Mouse (Mus musculus) heart, embryonic 13.5 days (tissue): ENCODE data around the gene Dagla. TPM values are rescaled to one million over a fixed set of nuclear protein-coding genes. Genes with fewer than 3 reads are reported as not detected.

Experiments
- ATAC-seq: fragments of 200-750 bp; cut with Nextera tagmentation; 2 replicates; pipeline ENCODE4 v1.8.0; 2017; ENCODE audit warnings: moderate TSS enrichment; ENCODE audit not compliant: insufficient number of reproducible peaks, low FRiP score, low TSS enrichment; ENCODE audit errors: extremely low read depth
- H3K27ac ChIP-seq: fragments of 300-500 bp; sonication (generic); replicated peaks from 2 replicates; pipeline ENCODE4 v1.5.1; 2015; ENCODE audit warnings: moderate library complexity, mild to moderate bottlenecking, inconsistent platforms
- H3K27me3 ChIP-seq: fragments of 300-500 bp; sonication (generic); replicated peaks from 2 replicates; pipeline ENCODE4 v1.6.1; 2015; ENCODE audit warnings: mild to moderate bottlenecking, inconsistent platforms
- H3K36me3 ChIP-seq: fragments of 300-500 bp; sonication (generic); 2 replicates; pipeline ENCODE4 v1.6.1; 2015; ENCODE audit warnings: mild to moderate bottlenecking, inconsistent platforms
- H3K4me1 ChIP-seq: fragments of 300-500 bp; sonication (generic); 2 replicates; pipeline ENCODE4 v1.6.1; 2015; ENCODE audit warnings: inconsistent platforms
- H3K4me2 ChIP-seq: fragments of 300-500 bp; sonication (generic); 2 replicates; pipeline ENCODE4 v1.6.1; 2015; ENCODE audit warnings: inconsistent platforms, mild to moderate bottlenecking, moderate library complexity
- H3K4me3 ChIP-seq: fragments of 300-500 bp; sonication (generic); 2 replicates; pipeline ENCODE4 v1.5.1; 2015; ENCODE audit warnings: moderate library complexity, mild to moderate bottlenecking, inconsistent platforms
- H3K9ac ChIP-seq: fragments of 300-500 bp; sonication (generic); 2 replicates; pipeline ENCODE4 v1.6.1; 2015; ENCODE audit warnings: inconsistent platforms, mild to moderate bottlenecking, moderate library complexity
- H3K9me3 ChIP-seq: fragments of 300-500 bp; sonication (generic); 2 replicates; pipeline ENCODE4 v1.6.1; 2016; ENCODE audit warnings: inconsistent platforms
- whole genome bisulfite sequencing: fragments of 180-500 bp; shearing (Covaris S2); methylation state at CpG from one replicate; pipeline ENCODE4 v1.1.7; 2015; ENCODE audit warnings: mixed read lengths; 5-methylcytosine and 5-hydroxymethylcytosine counted together
- polyA plus RNA-seq: library from polyadenylated mRNA; unstranded; fragments of >200 nt; fragmentation: Nextera tagmentation; extraction: Ambion mirVana; gene quantifications from 2 replicates; pipeline ENCODE4 v1.2.1, GENCODE M21; 2015

Dagla gene
- polyA plus RNA-seq, 1 experiment from 2014 or later: 0.96 TPM

DNA sequence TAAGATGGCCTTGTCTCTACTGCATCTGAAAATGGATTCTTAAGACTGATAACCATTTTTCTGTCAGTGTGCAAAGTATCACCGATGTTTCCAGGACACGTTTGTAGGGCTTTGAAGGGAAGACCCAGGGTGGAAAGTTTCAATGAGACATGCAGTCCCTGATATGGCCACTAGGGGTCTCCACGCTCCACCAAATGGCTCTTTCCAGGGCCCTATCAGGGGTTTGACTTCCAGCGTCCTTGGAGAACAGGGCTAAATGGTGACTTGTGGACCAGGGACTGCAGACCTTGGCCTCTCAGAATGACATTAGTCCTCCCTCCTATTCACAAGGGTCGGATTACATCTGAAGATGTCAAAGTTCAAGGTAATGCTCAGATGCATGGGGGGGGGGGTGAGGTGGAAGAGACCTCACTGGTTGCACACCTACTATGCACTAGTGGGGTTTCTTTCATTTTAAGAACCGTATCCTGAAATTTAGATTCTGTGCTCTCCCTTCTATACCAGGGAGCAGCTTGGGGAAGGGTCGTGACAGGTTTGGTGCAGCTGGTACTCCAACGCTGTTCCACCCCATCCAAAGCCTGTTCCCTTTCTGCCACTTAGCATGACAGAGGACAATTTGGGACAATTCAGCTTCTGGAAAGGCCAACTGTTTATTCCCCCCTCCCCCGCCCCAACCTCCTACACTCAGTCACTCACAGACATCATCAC, 29.0 kb upstream of the Dagla start:
- Histone ChIP-seq H3K27me3 (peaks cover 90% of the 10 kb centered on the region), H3K9me3 (no peaks in the 10 kb centered on the region), H3K4me1 (no peaks in the 10 kb centered on the region), H3K4me2 (no peak overlapping the region), H3K36me3 (no peaks in the 10 kb centered on the region), H3K4me3 (no peak overlapping the region), H3K9ac (no peak overlapping the region), H3K27ac (no peak overlapping the region)
- 38% methylated on average over 9 of the region's 9 CpGs for WGBS
- no peak; the same call in 1 of the 2 replicates for ATAC-seq

- Histone ChIP-seq H3K9ac (no peak overlapping the region), H3K27me3 (peaks cover 82% of the 10 kb centered on the region), H3K4me1 (no peaks in the 10 kb centered on the region), H3K4me3 (no peak overlapping the region), H3K4me2 (no peak overlapping the region), H3K9me3 (no peaks in the 10 kb centered on the region), H3K27ac (no peak overlapping the region), H3K36me3 (no peaks in the 10 kb centered on the region)
- WGBS: 54% methylated on average over 4 of the region's 4 CpGs
- no peak for ATAC-seq
These were observed 27.0 kb upstream of the Dagla start for GRCm38 (mm10) chr19:10331706-10332105.

GRCm38 (mm10) chr19:10329033-10329432, 24.4 kb upstream of the Dagla start:
- no peaks in the 10 kb centered on the region for H3K9me3 ChIP-seq
- H3K9ac ChIP-seq: no peak overlapping the region
- H3K36me3 ChIP-seq: no peaks in the 10 kb centered on the region
- ATAC-seq: no peak
- H3K4me1 ChIP-seq: no peaks in the 10 kb centered on the region
- peaks cover 72% of the 10 kb centered on the region for H3K27me3 ChIP-seq
- no peak overlapping the region for H3K4me2 ChIP-seq
- no peak overlapping the region for H3K27ac ChIP-seq
- 69% methylated on average over 8 of the region's 8 CpGs for WGBS
- H3K4me3 ChIP-seq: no peak overlapping the region

DNA sequence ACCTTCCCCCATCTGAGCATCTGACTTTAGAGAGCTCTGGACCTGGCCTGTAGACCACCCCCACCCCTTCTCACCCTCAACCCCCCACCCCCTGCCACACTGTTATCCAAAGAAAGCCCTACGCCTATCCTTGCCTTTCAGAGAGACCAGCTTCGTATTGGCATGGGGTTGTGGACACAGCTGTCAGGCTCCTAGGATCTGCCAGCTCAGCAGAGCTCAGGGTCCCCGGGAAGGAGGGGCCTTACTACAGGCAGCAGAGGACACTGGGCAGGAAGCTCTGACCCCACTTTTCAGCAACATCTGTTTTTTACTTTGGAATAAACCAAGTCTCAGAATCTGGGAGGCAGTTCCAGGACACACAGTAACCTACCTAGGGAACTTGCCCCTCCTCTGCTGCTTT, 21.9 kb upstream of the Dagla start:
- no peaks in the 10 kb centered on the region for H3K36me3 ChIP-seq
- no peak for ATAC-seq
- H3K27ac ChIP-seq: no peak overlapping the region

GRCm38 (mm10) chr19:10323860-10324259, 19.2 kb upstream of the Dagla start:
- Histone ChIP-seq H3K27me3 (peaks cover 40% of the 10 kb centered on the region), H3K27ac (no peak overlapping the region), H3K9me3 (no peaks in the 10 kb centered on the region), H3K4me1 (peaks cover 8% of the 10 kb centered on the region), H3K4me2 (no peak overlapping the region), H3K9ac (no peak overlapping the region), H3K4me3 (no peak overlapping the region), H3K36me3 (no peaks in the 10 kb centered on the region)
- WGBS: 62% methylated on average over 5 of the region's 5 CpGs
- ATAC-seq: no peak

More for the DNA sequence above, 21.9 kb upstream of the Dagla start:
- H3K4me2 ChIP-seq: no peak overlapping the region
- peaks cover 57% of the 10 kb centered on the region for H3K27me3 ChIP-seq
- 47% methylated on average over 3 of the region's 3 CpGs for WGBS
- no peaks in the 10 kb centered on the region for H3K9me3 ChIP-seq
- H3K9ac ChIP-seq: no peak overlapping the region
- no peak overlapping the region for H3K4me3 ChIP-seq
- peaks cover 8% of the 10 kb centered on the region for H3K4me1 ChIP-seq

DNA sequence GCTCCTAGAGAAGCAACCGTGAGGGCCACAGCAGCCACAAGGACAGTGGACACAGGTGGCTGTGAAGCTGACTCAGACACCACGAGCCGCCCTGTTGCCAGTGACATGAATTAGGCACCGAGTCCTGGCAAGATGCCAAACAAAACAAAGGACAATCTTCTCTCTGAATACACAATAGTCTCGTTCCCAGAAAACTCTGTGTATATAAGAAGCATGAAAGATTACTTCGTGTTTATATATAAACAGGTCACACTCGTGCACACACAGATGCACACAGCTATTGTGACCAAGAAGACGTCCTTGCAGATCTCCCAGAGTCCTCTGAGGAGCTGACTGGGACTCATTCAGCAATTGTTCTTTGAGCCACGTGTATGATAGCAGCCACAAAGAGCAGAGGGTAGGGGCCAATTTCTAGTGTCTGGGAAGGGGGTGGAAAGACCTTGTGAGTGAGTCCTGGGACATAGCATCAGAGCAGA, 18.7 kb upstream of the Dagla start:
- Histone ChIP-seq H3K27ac (no peak overlapping the region), H3K4me2 (no peak overlapping the region), H3K4me1 (peaks cover 8% of the 10 kb centered on the region), H3K4me3 (no peak overlapping the region), H3K36me3 (no peaks in the 10 kb centered on the region), H3K9ac (no peak overlapping the region), H3K9me3 (no peaks in the 10 kb centered on the region), H3K27me3 (peaks cover 35% of the 10 kb centered on the region)
- WGBS: 28% methylated on average over 9 of the region's 9 CpGs
- no peak for ATAC-seq

DNA sequence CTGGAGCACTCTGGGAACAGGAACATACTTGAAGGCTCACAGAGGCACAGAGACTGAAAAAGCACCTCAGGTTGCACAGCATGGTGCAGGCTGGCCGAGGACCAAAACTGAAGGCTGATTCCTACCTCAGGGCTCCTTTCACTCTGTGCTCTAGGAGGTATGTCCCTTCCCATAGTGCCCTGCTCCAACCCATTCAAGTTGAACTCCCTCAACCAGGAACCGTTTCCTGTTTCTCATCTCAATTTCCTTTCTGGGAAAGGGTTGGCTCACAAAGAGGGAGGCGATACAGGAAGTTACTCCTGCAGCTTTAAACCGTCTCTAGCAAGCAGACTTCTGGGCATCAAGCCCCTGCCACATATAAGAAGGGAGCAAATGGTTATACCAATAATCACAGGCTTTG, 13.1 kb upstream of the Dagla start:
- Histone ChIP-seq H3K9ac (no peak overlapping the region), H3K4me3 (no peak overlapping the region), H3K27ac (no peak overlapping the region), H3K4me1 (no peaks in the 10 kb centered on the region), H3K4me2 (no peak overlapping the region), H3K27me3 (0 out of 2 replicates have a peak, but pooled peaks cover 18% of the 10 kb centered on the region), H3K9me3 (no peaks in the 10 kb centered on the region), H3K36me3 (no peaks in the 10 kb centered on the region)
- WGBS: 53% methylated on average over 4 of the region's 4 CpGs
- ATAC-seq: no peak

- no peak overlapping the region for H3K4me2 ChIP-seq
- ATAC-seq: no peak
- H3K4me1 ChIP-seq: no peaks in the 10 kb centered on the region
- no peak overlapping the region for H3K27ac ChIP-seq
- H3K4me3 ChIP-seq: no peak overlapping the region
- 71% methylated on average over 2 of the region's 2 CpGs for WGBS
- no peaks in the 10 kb centered on the region for H3K9me3 ChIP-seq
- no peaks in the 10 kb centered on the region for H3K36me3 ChIP-seq
- no peak overlapping the region for H3K9ac ChIP-seq
- 0 out of 2 replicates have a peak, but pooled peaks cover 18% of the 10 kb centered on the region for H3K27me3 ChIP-seq
These were observed 12.7 kb upstream of the Dagla start for GRCm38 (mm10) chr19:10317358-10317757.

GRCm38 (mm10) chr19:10316956-10317355, 12.3 kb upstream of the Dagla start:
- Histone ChIP-seq H3K36me3 (no peaks in the 10 kb centered on the region), H3K9me3 (no peaks in the 10 kb centered on the region), H3K27me3 (peaks cover 15% of the 10 kb centered on the region; the same call in 1 of the 2 replicates), H3K4me3 (no peak overlapping the region), H3K9ac (no peak overlapping the region), H3K27ac (no peak overlapping the region), H3K4me1 (no peaks in the 10 kb centered on the region), H3K4me2 (no peak overlapping the region)
- no peak for ATAC-seq
- WGBS: 70% methylated on average over 4 of the region's 4 CpGs

- Histone ChIP-seq H3K9me3 (no peaks in the 10 kb centered on the region), H3K4me1 (no peaks in the 10 kb centered on the region), H3K27me3 (peaks cover 29% of the 10 kb centered on the region), H3K4me3 (no peak overlapping the region), H3K9ac (no peak overlapping the region), H3K27ac (no peak overlapping the region), H3K4me2 (no peak overlapping the region), H3K36me3 (no peaks in the 10 kb centered on the region)
- ATAC-seq: no peak; the same call in 1 of the 2 replicates
- WGBS: 65% methylated on average over 8 of the region's 8 CpGs
These were observed 7.4 kb upstream of the Dagla start for GRCm38 (mm10) chr19:10312072-10312471.

DNA sequence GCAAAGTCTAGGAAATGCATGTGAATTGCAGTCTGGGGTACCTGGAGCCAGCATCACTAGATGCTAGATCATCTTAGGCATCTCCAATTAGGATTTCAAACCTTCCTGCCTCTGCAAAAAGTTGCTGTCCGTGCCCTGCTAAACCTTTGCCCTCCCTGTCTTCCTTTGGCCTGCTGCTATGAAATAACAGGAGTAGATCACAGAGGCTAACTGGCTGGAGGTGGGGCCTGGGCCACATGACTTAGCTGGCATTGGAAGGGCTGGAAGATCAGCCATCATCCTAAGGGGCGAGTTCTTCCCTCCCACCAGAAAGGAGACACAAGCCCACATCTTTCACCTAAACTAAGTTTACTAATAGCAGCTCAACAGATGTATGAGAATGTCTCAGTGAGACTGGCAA, 4.3 kb upstream of the Dagla start:
- WGBS: 38% methylated on average over 2 of the region's 2 CpGs
- ATAC-seq: no peak

DNA sequence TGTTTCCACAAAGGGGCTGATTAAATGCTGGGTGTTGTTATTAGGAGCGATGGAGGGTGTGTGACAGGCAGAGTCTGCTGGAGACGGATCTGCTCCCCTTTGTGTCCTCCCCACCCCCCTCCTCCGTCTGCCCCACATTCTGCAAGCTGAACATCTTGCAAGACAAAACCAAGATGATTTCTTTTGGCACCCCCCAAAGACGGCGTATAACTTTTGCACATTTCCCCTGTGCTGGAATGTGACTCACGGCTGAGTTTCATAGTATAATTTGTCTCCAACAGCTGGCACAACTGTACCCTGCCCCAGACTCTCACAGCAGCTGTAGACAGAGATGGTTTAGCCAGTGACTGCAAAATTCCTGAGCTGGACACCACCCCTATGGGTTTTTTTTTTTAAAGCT, 3.3 kb upstream of the Dagla start:
- Histone ChIP-seq H3K36me3 (no peaks in the 10 kb centered on the region), H3K27ac (no peak overlapping the region), H3K9ac (no peak overlapping the region), H3K9me3 (no peaks in the 10 kb centered on the region), H3K4me1 (peaks cover 20% of the 10 kb centered on the region), H3K4me2 (no peak overlapping the region), H3K27me3 (peaks cover 58% of the 10 kb centered on the region), H3K4me3 (no peak overlapping the region)
- ATAC-seq: no peak
- 43% methylated on average over 6 of the region's 6 CpGs for WGBS

More for the DNA sequence above, 4.3 kb upstream of the Dagla start:
- peaks cover 48% of the 10 kb centered on the region for H3K27me3 ChIP-seq
- no peak overlapping the region for H3K27ac ChIP-seq
- H3K4me2 ChIP-seq: no peak overlapping the region
- no peak overlapping the region for H3K4me3 ChIP-seq
- H3K36me3 ChIP-seq: no peaks in the 10 kb centered on the region
- H3K4me1 ChIP-seq: peaks cover 12% of the 10 kb centered on the region
- H3K9ac ChIP-seq: no peak overlapping the region
- no peaks in the 10 kb centered on the region for H3K9me3 ChIP-seq
